Mouse (Mus musculus) testis, adult 10 weeks (tissue): ENCODE data around the gene Actr3b. TPM values are rescaled to one million over a fixed set of nuclear protein-coding genes. Genes with fewer than 3 reads are reported as not detected.

ENCODE experiments used
- polyA plus RNA-seq: library from polyadenylated mRNA; stranded (reverse); fragments of 350-450 nt; fragmentation: Illumina TruSeq; extraction: RNeasy Lipid Tissue Mini Kit (QIAGEN cat#74804); gene quantifications from one replicate; pipeline ENCODE4 v1.2.3, GENCODE M21; 2014; ENCODE audit warnings: low read depth, low replicate concordance

The Actr3b gene
- polyA plus RNA-seq, result 3.2 TPM

DNA sequence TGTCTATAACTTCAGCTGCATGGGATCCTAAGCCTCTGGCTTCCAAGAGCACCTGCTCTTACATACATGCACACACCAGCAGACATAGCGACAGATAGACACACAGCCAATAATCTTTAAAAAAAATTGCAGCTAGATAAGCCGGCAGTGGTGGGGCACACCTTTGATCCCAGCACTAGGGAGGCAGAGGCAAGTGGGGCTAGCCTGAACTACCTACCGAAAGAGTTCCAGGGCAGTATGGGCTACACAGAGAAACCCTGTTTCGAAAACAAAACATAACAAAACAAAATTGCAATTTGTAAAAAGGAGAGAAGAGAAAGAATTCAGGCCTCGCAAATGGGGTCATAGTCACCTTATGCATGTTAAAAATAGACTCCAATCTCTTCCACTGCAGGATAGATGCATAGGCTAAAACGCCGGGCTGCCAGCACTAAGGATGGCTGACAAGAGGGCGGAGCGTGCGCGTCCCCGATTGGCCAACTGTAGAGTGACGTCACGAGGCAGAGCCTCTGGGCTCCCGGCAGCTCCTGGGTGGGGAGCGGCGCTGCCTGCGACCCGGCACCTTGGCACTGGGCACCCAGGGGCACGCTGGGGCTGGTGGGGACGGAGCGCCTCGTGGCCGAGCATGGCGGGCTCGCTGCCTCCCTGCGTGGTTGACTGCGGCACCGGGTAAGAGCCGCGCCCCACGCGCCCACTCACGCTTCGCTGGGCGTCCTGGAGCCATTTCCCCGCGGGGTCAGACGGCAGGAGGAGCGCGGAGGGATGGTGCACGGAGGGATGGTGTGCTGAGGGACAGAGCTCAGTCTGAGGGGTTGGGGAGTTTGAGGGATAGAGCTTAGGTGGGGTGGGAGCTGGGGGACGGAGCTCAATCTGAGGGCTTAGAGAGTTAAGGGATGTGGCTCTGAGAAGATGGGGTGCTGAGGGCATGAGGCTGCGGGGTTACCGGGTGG is at the start of gene Actr3b:
Actr3b (plus strand) TSS at position 538 of the 950 bp plus-strand sequence.

Other genes starting within 250 kb of the Actr3b start
- gene Cct8l1, start 243.9 kb upstream of the Actr3b start, polyA plus RNA-seq, result 37.2 TPM
- gene Xrcc2, start 54.2 kb upstream of the Actr3b start, polyA plus RNA-seq, result 15.8 TPM
- gene Gm21663, start 182.4 kb downstream of the Actr3b start, polyA plus RNA-seq, result 10.6 TPM
- gene Gm21671, start 194.4 kb downstream of the Actr3b start, polyA plus RNA-seq, result 1.8 TPM
- gene Gm21680, start 212.7 kb downstream of the Actr3b start, polyA plus RNA-seq, result 2.5 TPM
- 15.5 TPM for gene Gm21698, start 228.7 kb downstream of the Actr3b start, polyA plus RNA-seq
- 4.2 TPM for gene Gm1979, start 244.8 kb downstream of the Actr3b start, polyA plus RNA-seq